In genomic region chr7:128523962-128524581, GRCm38 (mm10) we compare ENCODE assay signal across 8 mouse cellular contexts. TPM values are rescaled to one million over a fixed set of nuclear protein-coding genes. Genes with fewer than 3 reads are reported as not detected.
A peak's percentile ranks its signal among the peaks of the same experiment; 100 is the strongest.
DNase-seq lines count a peak whose midpoint lies in the region; ATAC-seq and TF ChIP-seq lines count a peak whose summit lies in the region.

No protein-coding gene starts in this region.

- H3K4me1 ChIP-seq in forebrain, embryonic 13.5 days: peaks cover 18% of the 10 kb centered on the region
- H3K4me1 ChIP-seq in small intestine, adult 2 months (ENCODE audit: control insufficient read depth, insufficient read depth, insufficient read length, low read length): peaks cover 10% of the 10 kb centered on the region

- H3K4me2 ChIP-seq in forebrain, embryonic 13.5 days: peak overlapping the region; percentile 80

- H3K9me3 ChIP-seq in forebrain, embryonic 13.5 days (replicated peaks): no peaks in the 10 kb centered on the region

- no peak overlapping the region for H3K27ac ChIP-seq in forebrain, embryonic 13.5 days
- H3K27ac ChIP-seq in small intestine, adult 2 months (ENCODE audit: insufficient read depth, low read depth, low read length): peak overlapping the region; percentile 99

- H3K27me3 ChIP-seq in forebrain, embryonic 13.5 days: peaks cover 26% of the 10 kb centered on the region
- no peaks in the 10 kb centered on the region for H3K27me3 ChIP-seq in small intestine, adult 2 months (ENCODE audit: control insufficient read depth, insufficient read depth, low read length)

- 0 out of 2 replicates have a peak, but pooled peaks have one; percentile 17 for TF ChIP-seq POLR2A in small intestine, adult 2 months (IDR thresholded peaks at IDR 0.05; ENCODE audit: low read depth, low read length)

- H3K9ac ChIP-seq in forebrain, embryonic 13.5 days: peak overlapping the region; percentile 61

- peak overlapping the region; percentile 45 for H3K4me3 ChIP-seq in forebrain, embryonic 13.5 days
- H3K4me3 ChIP-seq in small intestine, adult 2 months (ENCODE audit: low read depth, low read length): peak overlapping the region; percentile 98

- 2% methylated on average over 51 of the region's 51 CpGs for WGBS in forebrain, embryonic 13.5 days
- WGBS in small intestine, adult 2 months: under 1% methylated on average over 51 of the region's 51 CpGs

- no peaks in the 10 kb centered on the region for H3K36me3 ChIP-seq in forebrain, embryonic 13.5 days (ENCODE audit: poor library complexity, severe bottlenecking)
- no peaks in the 10 kb centered on the region for H3K36me3 ChIP-seq in small intestine, adult 2 months (ENCODE audit: control insufficient read depth, insufficient read depth, low read length)

- peak; percentile 51; the same call in 1 of the 2 replicates for ATAC-seq in forebrain, embryonic 13.5 days
- ATAC-seq in megakaryocyte progenitor cell, adult 5-6 weeks (replicated peaks; ENCODE audit: poor library complexity): peak; percentile 48

- DNase-seq in MN1 (ENCODE audit: low spot score): peak; percentile 75
- peak; percentile 46 for DNase-seq in c-Kit-positive CD71-positive TER-119-negative erythroid progenitor cells, embryonic 14.5 days (ENCODE audit: low read depth)
- peak; percentile 89 for DNase-seq in heart, postnatal 4 days
- DNase-seq in layer of hippocampus, adult 9-11 months: peak; percentile 30
- no peak for DNase-seq in frontal cortex, adult 2 months (ENCODE audit: extremely low spot score in 1 of 2, low spot score in 1 of 2)

- no peak for TF ChIP-seq CTCF in small intestine, adult 2 months (IDR thresholded peaks at IDR 0.05; ENCODE audit: extremely low read depth, insufficient read length, insufficient replicate concordance, low read depth, low read length)

RNA-seq across cellular contexts. Expression of gene Bag3, which starts 0.7 kb away (rescaled TPM):
- polyA plus RNA-seq in forebrain, embryonic 13.5 days (2015; fragmentation: Nextera tagmentation; extraction: Ambion mirVana): 1.9 and 2.1 TPM in 2 replicates
- total RNA-seq in heart, postnatal 4 days (2021): 100 to 1,000 TPM; 111 TPM
- total RNA-seq in megakaryocyte progenitor cell, adult 5-6 weeks (2015): 6.8 and 8.5 TPM in 2 replicates
- 6.2 and 6.4 TPM in 2 replicates for total RNA-seq in megakaryocyte progenitor cell, adult 5-6 weeks (2017)
- polyA plus RNA-seq in small intestine, adult 2 months (2012; rRNA removed): 25.0 and 32.8 TPM in 2 replicates
- polyA plus RNA-seq in frontal cortex, adult 2 months (2012; rRNA removed): 6.3 and 8.0 TPM in 2 replicates

Comparison
In these comparisons a context has a peak if more than half of its experiments do, and no peak if none do; other contexts are left out.
1. DNase-seq: peak in MN1 (single experiment), c-Kit-positive CD71-positive TER-119-negative erythroid progenitor cells, embryonic 14.5 days (single experiment), heart, postnatal 4 days (single experiment) and layer of hippocampus, adult 9-11 months (single experiment); none in frontal cortex, adult 2 months (0 of 2).